Mouse (Mus musculus): ENCODE results near the gene Yjefn3. TPM values are rescaled to one million over a fixed set of nuclear protein-coding genes. Genes with fewer than 3 reads are reported as not detected.
"Not testable (repeated sequence)": the region's sequence is repeated elsewhere in the genome, so short reads cannot be mapped to it uniquely, and the experiment has no call there.

Gene Yjefn3
- 10 to 100 TPM; 19.8 to 24.6 TPM for total RNA-seq (2021)
- long read RNA-seq, experiment 1, partial matches to known transcripts, result 0 of 11 reads
- long read RNA-seq, experiment 1, other reads (novel, unspliced or antisense), result 8 of 11 reads
- long read RNA-seq, experiment 2, transcript Yjefn3-202 (6 exons, 785 nt), result major isoform, 9 of 37 reads
- long read RNA-seq, experiment 2, partial matches to known transcripts, result 10 of 37 reads
- long read RNA-seq, experiment 2, other reads (novel, unspliced or antisense), result 18 of 37 reads

DNA sequence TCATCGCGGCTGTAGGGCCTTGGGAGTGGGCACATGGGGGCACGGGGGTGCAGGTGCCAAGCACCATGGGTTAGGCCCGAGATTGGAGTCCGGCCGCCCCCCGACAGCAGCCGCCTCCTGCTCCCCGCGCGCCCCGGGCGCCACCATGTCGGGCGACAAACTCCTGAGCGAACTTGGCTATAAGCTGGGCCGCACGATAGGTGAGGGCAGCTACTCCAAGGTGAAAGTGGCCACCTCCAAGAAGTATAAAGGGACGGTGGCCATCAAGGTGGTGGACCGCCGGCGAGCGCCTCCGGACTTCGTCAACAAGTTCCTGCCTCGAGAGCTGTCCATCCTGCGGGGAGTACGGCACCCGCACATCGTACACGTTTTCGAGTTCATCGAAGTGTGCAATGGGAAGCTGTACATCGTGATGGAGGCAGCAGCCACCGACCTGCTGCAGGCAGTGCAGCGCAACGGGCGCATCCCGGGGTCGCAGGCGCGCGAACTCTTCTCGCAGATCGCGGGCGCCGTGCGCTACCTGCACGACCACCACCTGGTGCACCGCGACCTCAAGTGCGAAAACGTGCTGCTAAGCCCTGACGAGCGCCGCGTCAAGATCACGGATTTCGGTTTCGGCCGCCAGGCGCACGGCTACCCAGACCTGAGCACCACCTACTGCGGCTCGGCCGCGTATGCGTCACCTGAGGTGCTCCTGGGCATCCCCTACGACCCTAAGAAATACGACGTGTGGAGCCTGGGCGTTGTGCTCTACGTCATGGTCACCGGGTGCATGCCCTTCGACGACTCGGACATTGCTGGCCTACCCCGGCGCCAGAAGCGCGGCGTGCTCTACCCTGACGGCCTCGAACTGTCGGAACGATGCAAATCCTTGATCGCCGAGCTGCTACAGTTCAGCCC, at the start of gene Yjefn3, which contains the start of the genes Tssk6 and Ndufa13:
Gene Yjefn3, minus strand, starts transcription at position 550 of the 900 bp plus-strand sequence.
Gene Tssk6, plus strand, starts transcription at position 22 of the 900 bp plus-strand sequence.
Gene Ndufa13, minus strand, starts transcription at position 396 of the 900 bp plus-strand sequence.
- DNase-seq (ENCODE audit: low spot score in 2 of 2), result peak in 1 of 2 experiments; percentile 49

DNA sequence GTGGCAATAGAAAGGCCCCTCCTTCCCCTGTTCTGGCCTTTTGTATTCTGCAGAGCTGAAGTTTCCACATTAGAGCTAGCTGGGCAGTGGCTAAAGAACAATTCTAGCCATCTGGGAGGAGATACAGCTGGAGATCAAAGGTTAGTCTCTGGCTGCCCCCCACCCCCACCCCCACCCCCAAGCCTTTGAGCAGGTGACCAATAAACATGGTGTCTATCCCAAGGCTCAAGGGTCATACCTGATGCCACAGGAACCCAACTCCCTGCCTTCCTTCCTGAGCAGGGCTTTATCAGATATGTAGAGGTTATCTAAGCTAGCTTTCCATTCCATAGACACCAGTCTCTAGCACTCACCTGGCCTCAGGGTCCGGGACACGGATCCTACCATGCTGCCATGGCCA, 47.8 kb upstream of the Yjefn3 start:
- no peak for DNase-seq (ENCODE audit: low spot score in 2 of 2)

DNA sequence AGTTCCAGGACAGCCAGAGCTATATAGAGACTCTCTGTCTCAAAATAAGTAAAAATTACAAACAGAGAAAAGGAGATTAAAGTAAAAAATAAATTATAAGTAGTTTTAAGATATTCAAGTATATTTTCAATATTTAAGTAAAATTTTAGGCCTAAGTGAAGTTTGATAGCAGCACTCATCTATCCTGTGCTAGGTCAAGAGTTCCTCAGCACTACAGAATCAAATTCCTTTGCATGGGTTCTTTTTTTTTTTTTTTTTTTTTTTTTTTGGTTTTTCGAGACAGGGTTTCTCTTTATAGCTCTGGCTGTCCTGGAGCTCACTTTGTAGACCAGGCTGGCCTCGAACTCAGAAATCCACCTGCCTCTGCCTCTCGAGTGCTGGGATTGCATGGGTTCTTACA, 40.0 kb upstream of the Yjefn3 start:
- DNase-seq (ENCODE audit: low spot score in 2 of 2), result not testable (repeated sequence)

DNA sequence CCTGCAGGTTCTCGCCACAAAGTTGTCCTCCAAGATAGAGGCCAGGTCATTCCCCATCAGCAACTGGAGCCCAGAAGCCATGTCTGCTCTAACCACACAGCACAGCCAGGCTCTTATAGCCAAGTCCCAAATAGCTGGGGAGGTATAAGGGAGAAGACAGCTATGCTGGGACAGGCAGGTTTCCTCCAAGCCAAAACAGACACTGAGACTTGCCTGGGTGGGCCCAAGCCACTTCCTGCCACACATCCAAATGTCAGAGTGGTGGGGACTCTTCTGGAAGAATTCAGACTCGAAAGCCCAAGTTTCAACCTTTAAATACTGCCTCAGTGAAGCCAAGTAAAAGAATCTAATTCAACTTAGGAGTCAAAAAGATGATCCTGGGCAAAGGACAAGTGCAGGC, 37.9 kb upstream of the Yjefn3 start:
- no peak for DNase-seq (ENCODE audit: low spot score in 2 of 2)

DNA sequence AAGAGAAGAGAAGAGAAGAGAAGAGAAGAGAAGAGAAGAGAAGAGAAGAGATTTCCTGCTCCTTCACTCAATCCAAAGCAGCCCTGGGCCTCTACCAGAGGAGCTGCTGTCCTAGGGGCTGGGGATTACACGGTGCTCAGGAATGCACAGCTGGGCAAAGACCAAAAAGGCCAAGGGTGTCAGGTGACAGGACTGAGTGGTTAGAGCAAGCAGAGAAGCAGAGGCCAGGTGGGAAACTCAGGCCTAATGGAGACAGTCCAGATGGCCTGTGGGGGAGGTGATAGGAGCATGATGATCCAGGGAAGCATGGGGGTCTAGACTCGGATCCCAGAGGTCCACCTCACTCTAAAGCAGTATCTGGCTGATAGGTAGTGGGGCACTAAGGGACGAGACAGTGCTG, 37.1 kb upstream of the Yjefn3 start:
- no peak for DNase-seq (ENCODE audit: low spot score in 2 of 2)

DNA sequence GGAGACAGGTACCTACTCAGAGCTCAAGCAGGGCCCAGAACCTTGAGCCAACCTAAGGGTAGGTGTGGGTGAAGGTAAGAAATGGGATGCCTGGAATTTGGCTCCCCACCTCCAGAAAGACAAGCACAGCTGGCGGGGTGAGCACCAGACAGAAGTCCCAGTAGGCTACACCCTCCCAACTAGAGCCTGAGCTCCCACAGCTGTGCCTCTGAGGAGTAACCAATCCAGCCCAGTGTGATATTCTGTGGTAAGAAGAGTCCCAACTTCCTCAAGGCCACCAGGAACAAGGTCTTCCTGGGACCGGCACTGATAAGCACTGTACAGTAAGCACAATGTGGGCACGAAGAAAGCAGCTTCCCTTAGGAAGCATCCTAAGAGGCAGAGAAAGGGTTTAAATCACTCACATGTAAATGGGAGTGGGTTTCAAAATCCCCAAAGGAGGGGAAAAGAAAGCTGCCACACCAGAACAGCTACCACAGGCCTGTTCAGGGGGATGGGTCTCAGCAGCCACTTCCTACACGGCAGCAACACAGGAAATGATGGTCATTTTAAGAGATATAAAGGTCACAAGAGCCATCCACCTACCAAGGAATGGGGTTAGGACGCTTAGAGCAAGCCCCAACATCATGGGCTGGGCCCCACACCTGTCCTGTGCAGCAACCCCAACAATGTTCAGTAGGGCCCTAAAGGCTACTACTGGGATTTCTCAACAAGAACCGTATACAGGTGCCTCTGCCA, 35.9 kb upstream of the Yjefn3 start:
- no peak for DNase-seq (ENCODE audit: low spot score in 2 of 2)

DNA sequence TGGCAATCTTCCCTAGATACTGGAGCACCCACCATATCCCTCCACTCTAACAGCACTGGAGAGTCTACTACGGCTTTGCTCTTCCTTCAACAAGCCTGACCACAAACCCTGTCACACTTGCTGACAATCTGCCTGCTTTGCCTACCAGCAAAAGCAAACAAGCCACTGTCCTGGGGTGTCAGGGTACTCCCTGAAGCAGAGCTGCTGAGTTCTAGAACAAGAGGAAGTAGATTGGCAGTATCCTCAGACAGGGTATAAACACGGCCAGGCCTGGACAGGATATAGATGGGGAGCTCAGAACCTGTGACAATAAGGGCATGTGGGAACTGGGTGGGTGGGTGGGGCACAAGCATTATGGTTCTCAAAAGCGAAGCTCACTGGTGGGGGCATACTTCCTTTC, 35.0 kb upstream of the Yjefn3 start:
- no peak for DNase-seq (ENCODE audit: low spot score in 2 of 2)

DNA sequence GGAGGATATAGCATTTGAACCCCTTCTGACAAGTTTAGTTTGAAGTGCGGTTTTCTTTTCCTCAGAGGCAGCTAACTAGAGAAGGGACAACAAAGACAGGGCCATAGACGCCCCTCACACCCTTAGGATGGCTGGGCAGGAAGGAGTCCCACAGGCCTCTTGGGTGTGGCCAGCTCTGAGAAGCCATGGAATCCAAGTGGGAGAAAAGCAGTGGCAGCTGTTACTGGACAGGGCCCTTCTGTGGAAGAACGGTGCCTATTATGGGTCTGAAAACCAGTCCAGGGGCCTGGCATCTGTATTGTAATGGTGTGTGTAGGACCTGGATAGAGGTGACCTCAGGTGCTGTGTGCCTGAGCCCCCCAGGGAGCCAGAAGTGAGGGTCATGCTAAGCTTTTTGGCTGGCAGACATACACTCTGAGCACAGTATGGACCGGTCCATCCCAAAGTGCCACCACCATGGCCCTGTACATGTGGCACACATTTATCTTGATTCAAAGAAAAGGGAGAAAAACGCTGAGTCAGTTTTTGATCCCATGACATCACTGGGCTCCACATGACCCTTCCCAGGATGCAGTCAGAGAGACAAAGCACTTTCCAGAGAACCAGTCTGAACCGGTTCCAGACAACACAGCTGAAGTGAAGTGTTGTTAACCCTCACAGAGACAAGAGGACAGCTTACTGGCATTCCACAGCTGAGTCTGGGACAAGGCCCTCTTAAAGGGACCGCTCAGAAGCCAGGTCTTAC, 33.7 kb upstream of the Yjefn3 start:
- DNase-seq (ENCODE audit: low spot score in 2 of 2), result no peak

DNA sequence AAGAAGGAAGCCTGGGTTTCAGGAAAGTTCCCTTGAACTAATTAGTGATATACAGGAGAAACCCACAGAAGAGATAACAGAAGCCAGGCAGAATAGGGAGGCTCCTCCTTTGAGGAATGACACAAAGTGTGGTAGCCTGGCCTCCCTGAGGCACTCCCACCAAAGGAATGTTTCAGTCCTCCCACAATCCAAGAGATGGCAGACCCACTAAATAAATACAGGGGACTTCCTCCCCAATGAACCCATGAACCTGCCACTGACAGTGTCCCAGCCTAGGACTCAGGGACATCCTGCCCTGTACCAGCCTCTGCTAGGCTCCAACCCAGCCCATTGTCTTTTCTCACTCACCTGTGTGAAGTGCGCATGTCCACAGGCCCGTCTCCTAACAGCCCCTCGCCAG, 32.9 kb upstream of the Yjefn3 start:
- no peak for DNase-seq (ENCODE audit: low spot score in 2 of 2)

DNA sequence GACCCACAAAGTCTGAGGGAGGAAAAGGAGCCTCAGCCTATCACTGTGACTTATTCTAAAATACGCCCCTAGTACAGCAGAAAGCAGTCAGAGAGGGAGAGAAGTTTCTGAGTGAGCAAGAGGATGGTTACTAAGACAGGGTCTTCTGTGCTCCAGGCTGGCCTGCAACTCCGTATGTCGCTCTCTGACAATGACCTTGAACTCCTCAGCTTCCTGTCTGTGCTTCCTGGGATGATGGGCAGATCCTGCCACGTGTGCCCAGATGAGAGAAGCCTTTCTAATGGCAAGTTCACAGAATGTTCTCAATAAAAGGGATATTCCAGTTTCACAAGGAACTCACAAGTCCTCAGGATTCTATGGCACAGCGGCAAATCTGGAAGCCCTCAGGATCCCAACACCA, 32.1 kb upstream of the Yjefn3 start:
- no peak for DNase-seq (ENCODE audit: low spot score in 2 of 2)

DNA sequence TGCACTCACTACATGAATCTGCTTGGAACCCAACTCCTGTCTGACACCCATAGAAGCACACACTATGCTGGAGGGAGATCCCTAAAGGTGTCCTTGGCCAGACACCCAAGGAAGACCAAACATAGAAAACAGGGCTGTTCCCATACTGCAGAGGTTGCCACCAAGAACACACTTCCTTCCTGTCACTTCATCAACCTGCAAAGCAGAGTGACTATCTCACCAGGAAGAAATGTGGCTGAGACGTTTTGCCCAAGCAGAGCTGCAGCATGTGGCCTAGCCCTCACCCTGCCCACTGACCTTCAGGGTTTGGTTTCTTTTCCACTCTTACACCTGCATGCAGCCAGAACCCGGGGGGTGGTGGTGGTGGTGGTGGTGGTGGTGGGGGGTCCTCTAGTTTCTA, 31.3 kb upstream of the Yjefn3 start:
- DNase-seq (ENCODE audit: low spot score in 2 of 2), result no peak

DNA sequence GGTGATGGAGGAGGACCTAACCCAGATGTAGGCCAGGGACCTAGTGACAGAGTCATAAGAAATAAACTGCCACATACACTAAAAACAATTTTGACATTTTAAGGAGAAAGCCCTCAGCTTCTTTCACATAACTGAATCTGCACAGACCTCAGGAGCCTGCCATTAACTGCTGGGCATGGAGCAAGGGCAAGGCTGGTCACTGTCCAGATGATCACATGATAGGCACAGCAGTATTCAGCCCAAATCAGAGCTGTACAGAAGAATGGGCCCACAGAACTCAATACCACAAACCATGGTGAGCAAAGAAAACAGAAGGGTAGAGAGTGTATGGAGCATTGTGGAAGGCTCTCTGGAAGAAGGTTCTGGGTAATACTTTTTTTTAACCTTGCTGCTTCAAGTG, 24.4 kb upstream of the Yjefn3 start:
- no peak for DNase-seq (ENCODE audit: low spot score in 2 of 2)

DNA sequence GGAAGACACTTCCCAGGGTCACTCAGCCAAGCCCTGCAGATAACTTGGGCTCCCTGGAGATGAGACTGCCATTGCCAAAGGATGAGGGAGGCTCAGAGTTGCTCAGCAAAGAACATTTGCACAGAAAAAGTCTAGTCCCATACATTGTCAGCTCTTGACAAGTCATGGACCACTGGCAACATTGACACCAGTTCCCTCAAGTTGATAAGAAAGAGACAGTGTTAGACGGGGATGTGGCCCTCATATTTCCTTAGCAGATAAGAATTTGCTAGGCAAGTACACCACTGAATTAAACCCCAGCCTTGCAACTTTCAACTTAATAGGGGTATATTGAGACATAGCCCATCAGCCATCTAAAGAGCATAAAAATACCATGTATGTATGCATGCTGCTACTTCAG, 21.5 kb upstream of the Yjefn3 start:
- no peak for DNase-seq (ENCODE audit: low spot score in 2 of 2)

DNA sequence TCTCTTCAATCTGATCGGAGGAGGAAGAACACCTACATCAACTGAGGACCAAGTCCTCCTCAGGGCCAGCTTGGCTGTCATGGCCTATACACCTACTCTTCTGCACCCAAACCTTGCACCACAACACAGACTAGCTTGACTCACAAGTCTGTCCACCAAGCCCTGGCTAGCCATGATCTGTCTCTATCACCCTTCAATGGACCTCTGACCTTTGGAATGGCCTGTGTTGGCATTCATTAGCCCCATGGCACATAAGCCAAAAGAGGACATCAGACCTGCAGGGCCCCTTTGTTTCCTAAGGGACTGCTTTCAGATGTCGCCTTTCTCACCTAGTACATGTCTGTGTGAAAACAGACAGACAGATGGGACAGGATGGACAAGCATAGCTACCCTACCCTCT, 18.6 kb upstream of the Yjefn3 start:
- DNase-seq (ENCODE audit: low spot score in 2 of 2), result no peak

DNA sequence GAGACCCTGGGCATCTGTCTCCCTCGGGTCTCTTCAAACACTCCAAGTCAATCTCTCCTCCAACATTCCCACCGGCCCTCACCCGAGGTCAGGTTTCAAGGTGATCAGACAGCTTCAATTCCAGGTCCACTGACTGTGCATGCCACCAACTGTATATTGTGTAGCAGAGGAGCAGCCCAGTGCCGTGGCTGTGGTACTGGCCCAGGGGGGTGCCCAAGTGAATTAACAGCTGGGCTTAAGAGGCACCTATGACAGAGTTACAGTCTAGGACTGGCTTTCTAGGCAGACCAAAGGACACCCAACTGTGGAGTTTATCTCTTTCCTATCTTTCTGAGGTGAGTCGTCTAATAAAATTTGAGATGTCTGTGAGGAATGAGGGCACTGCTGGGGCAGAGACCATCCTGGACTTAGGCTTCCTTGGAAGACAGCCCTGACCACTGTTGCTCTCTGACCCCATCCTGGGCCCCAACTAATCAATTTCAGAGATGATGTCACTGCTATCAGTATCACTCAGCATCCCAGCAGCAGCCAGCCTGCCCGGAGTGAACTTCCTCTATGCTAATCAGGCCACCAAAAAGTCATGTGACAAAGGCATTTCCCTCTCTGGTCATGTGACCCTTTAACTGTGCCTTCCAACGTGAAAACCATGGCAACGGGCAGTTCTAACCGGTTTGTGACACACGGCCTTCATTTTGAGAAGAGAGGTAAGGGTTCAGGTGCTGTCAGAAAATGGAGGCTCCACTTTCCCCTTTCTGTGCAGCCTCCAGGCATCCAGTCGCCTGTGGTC, 17.6 kb upstream of the Yjefn3 start:
- DNase-seq (ENCODE audit: low spot score in 2 of 2), result peak in 1 of 2 experiments; percentile 35

DNA sequence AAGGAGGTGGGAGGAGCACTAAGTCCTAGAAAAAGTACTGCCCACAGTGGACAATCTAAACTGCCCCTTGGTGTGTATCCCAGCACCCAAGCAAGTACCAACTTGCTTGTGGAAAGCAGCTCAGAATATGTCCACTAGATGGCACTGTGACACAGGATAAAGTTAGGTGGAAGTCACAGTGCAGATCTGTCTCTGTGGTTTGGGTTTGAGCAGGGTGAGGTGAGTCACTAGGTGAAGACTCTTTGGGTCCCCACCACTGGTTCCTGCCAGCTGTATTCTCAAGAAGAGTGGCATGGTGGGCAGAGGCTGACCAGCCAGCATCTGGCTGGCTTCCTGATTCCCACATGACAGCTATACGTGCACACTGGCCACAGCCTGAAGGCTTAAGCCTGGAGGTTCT, 16.5 kb upstream of the Yjefn3 start:
- DNase-seq (ENCODE audit: low spot score in 2 of 2), result peak; percentile 71 to 87

DNA sequence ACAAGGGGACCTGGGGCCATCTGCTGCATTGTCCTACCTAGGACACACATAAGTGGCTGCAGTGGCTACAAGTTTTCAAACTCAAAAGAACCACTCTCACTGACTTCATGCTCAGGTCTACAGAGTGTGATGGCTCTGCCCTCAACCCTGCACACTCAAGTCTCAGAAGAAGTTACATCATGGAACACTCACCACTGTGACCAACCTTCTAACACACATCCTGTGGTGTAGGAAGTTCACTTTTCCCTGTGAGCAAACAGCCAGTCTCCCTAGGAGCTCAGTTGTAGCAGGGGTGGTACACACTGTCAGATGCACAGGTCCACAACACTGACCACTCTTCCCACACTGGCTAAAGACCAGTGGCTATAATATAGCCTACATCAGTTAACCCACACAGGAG, 16.0 kb upstream of the Yjefn3 start:
- no peak for DNase-seq (ENCODE audit: low spot score in 2 of 2)

DNA sequence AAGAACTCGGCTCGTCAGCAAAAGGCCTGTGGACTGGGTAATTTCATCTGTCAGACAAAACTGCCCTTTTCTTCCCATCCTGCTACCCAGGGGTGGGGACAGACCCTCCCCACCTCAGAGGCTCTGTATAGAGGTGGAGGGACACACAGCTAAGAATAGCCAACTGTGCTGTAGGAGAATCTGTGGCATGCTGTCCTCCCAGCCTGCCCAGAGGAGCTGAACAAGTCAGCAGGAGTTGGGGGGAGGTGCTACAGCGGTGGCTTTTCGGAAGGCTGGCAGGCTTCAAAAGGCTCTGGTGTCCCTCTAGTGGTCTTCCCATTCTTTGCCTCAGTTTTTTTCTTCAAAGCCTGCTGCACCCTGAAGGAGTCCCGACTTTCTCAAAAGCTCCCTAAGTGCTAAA, 13.2 kb upstream of the Yjefn3 start:
- DNase-seq (ENCODE audit: low spot score in 2 of 2), result peak in 1 of 2 experiments; percentile 45

DNA sequence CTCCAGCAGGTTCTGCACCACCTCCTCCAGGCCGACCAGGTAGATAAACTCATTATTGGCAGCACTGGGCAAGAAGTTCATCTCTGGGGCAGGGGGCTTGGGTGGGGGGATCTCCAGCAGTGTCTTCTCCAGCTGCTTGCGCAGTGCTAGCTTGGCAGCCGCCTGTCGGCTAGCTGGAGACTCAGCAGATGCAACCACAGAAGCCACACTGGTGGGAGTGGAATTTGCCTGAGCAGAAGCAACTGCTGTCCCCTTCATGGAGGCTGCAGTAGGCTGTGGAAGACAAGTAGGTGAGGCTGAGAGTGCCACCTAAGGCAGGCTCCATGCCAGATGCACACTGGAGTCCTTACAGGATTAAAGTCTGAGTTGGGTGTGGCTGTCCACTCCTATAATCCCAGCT, 12.0 kb upstream of the Yjefn3 start:
- DNase-seq (ENCODE audit: low spot score in 2 of 2), result no peak

DNA sequence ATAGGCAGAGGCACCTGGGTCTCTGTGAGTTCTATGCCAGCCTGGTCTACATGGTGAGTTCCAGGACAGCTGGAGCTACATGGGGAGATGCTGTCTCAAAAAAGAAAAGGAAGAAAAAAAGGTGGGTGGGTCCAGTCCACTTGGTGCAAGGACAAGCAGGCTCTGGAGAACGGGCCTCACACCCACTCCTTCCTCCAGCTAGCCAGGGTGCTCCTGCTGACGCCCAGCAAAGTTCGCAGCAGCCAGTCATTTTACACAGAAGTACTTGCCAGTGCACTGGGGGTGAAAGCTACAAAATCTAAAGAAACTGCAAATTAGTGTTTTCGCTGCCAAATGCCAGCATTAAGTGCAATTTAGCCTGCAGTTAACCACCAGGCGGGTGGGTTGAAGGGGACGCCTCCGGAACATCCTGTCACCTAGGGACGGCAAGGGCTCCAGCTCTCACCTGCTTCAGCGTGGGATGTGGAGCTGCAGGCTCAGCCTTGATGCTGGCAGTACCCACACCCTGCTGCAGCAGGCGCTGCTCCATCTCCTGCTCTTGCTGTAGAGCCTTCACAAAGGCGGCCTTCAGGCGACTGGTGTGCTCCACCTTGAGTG, 10.1 kb upstream of the Yjefn3 start:
- DNase-seq (ENCODE audit: low spot score in 2 of 2), result no peak
